Mouse (Mus musculus) neural tube, embryonic 14.5 days (tissue): ENCODE measurements around the gene Olfr536. TPM values are rescaled to one million over a fixed set of nuclear protein-coding genes. Genes with fewer than 3 reads are reported as not detected.
"Not testable (repeated sequence)": the region's sequence is repeated elsewhere in the genome, so short reads cannot be mapped to it uniquely, and the experiment has no call there.

ENCODE experiments used
- ATAC-seq: fragments of 200-750 bp; cut with Nextera tagmentation; 2 replicates; pipeline ENCODE4 v1.8.0; 2017; ENCODE audit warnings: low read depth, mild to moderate bottlenecking, moderate TSS enrichment, moderate library complexity
- H3K27ac ChIP-seq: fragments of 300-500 bp; sonication (generic); 2 replicates; pipeline ENCODE4 v1.5.1; 2014; ENCODE audit warnings: low read depth, mild to moderate bottlenecking, control low read depth, low read length, moderate library complexity, mixed read lengths
- H3K27me3 ChIP-seq: fragments of 300-500 bp; sonication (generic); 2 replicates; pipeline ENCODE4 v1.6.1; 2014; ENCODE audit warnings: low read length; ENCODE audit not compliant: control insufficient read depth, insufficient read depth
- H3K36me3 ChIP-seq: fragments of 300-500 bp; sonication (generic); 2 replicates; pipeline ENCODE4 v1.6.1; 2014; ENCODE audit warnings: low read length, mixed read lengths; ENCODE audit not compliant: control insufficient read depth, insufficient read depth
- H3K4me1 ChIP-seq: fragments of 300-500 bp; sonication (generic); 2 replicates; pipeline ENCODE4 v1.6.1; 2014; ENCODE audit warnings: low read length; ENCODE audit not compliant: control insufficient read depth, insufficient read depth
- H3K4me2 ChIP-seq: fragments of 300-500 bp; sonication (generic); 2 replicates; pipeline ENCODE4 v1.6.1; 2014; ENCODE audit warnings: mild to moderate bottlenecking, low read depth, low read length, control low read depth
- H3K4me3 ChIP-seq: fragments of 300-500 bp; sonication (generic); 2 replicates; pipeline ENCODE4 v1.5.1; 2014; ENCODE audit warnings: low read depth, low read length, control low read depth, mixed read lengths
- H3K9ac ChIP-seq: fragments of 300-500 bp; sonication (generic); replicated peaks from 2 replicates; pipeline ENCODE4 v1.6.1; 2014; ENCODE audit warnings: low read depth, mild to moderate bottlenecking, control low read depth, low read length, mixed read lengths
- H3K9me3 ChIP-seq: fragments of 300-500 bp; sonication (generic); 2 replicates; pipeline ENCODE4 v1.6.1; 2016; ENCODE audit warnings: low read length; ENCODE audit not compliant: control insufficient read depth
- WGBS: fragments of 180-500 bp; shearing (Covaris S2); extraction: QIAGEN DNeasy Blood & Tissue Kit; methylation state at CpG from one replicate; pipeline ENCODE4 v1.1.7; 2014; 5-methylcytosine and 5-hydroxymethylcytosine counted together
- polyA plus RNA-seq: library from polyadenylated mRNA; unstranded; fragments of >200 nt; fragmentation: Nextera tagmentation; extraction: Ambion mirVana; gene quantifications from 2 replicates; pipeline ENCODE4 v1.2.1, GENCODE M21; 2014

Olfr536 gene
- not detected in 2 replicates for polyA plus RNA-seq

DNA sequence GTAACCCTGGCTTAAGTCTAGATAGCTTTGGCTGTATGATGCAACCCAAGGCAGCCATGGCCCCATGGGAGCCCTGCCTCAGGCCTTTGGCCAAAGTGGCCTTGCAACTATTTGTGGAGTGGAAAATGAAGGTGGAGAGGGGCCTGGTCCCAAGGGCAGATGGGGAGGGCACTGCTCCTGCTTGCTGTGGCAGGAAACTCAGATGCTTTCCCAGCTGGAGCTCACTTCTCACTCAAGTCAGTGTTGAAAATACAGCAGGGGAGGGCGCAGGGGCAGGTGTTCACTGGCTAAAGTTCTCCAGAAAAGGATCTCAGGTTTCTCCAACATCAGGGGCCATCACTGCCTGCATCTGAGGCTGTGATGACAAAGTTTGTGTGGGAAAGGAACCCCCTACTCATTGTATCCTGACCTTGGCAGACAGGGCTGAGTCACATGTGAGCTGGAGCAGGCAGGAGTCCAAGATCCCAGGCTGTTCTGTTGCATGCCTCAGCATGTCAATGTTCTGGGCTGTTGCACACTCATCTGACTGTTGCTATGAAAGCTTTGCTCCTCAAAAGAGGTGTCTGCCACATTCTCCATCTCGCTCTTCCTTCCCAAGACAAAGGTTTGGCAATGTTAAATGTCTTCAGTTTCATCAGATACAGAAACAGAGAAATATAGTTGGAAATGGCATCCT, at the start of gene Olfr536:
Gene Olfr536, minus strand, starts transcription at position 51 of the 676 bp plus-strand sequence.
- not testable (repeated sequence) for H3K27ac ChIP-seq, H3K9me3 ChIP-seq, H3K4me2 ChIP-seq, H3K4me3 ChIP-seq, H3K4me1 ChIP-seq, H3K9ac ChIP-seq, ATAC-seq, H3K27me3 ChIP-seq, H3K36me3 ChIP-seq
- 85% methylated on average over 1 of the region's 2 CpGs for WGBS

DNA sequence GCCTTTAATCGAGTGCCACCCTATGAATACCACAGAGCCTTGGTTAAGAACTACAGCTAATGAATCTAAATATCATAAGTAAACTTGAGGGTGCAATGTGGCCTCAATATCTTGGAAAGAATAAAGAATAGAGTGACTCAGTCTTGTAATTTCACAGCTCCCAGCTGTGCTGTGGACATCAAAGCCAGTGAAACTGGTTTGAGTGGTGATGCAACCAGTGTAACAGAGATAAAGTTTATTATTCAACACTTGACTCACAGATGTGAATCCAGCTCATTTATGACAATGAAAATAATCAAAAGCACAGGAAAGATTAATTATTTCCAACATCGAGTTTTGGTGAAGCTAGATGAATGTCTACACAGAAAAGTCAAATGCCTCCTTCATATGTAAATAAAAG, 32.5 kb upstream of the Olfr536 start:
- H3K36me3 ChIP-seq: no peaks in the 10 kb centered on the region
- no peaks in the 10 kb centered on the region for H3K9me3 ChIP-seq
- 82% methylated on average over 2 of the region's 2 CpGs for WGBS
- no peak for ATAC-seq
- no peak overlapping the region for H3K4me3 ChIP-seq
- no peaks in the 10 kb centered on the region for H3K27me3 ChIP-seq
- no peak overlapping the region for H3K27ac ChIP-seq
- no peak overlapping the region for H3K9ac ChIP-seq
- no peaks in the 10 kb centered on the region for H3K4me1 ChIP-seq
- no peak overlapping the region for H3K4me2 ChIP-seq

DNA sequence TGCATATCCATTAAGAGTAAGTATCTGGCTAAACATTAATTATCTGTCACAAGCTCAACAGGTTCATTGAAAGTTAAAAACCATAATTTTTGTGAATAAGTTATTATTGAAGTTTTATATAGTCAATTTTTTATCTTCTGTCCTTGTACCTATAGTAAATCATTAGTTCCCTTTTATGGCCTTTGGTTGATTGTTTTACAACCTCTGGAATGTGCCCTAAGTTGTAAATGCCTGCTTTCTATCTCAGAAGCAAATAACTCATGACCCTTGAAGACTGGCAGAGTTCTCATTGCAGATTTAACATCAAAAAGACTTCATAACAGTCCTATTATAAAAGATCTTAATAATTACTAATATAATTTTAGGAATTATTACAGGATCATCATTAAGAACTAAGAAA, 12.5 kb downstream of the Olfr536 start:
- Histone ChIP-seq H3K9ac (no peak overlapping the region), H3K4me2 (no peak overlapping the region), H3K27ac (no peak overlapping the region), H3K9me3 (no peaks in the 10 kb centered on the region), H3K4me1 (no peaks in the 10 kb centered on the region), H3K27me3 (no peaks in the 10 kb centered on the region), H3K4me3 (no peak overlapping the region), H3K36me3 (no peaks in the 10 kb centered on the region)
- no peak for ATAC-seq

DNA sequence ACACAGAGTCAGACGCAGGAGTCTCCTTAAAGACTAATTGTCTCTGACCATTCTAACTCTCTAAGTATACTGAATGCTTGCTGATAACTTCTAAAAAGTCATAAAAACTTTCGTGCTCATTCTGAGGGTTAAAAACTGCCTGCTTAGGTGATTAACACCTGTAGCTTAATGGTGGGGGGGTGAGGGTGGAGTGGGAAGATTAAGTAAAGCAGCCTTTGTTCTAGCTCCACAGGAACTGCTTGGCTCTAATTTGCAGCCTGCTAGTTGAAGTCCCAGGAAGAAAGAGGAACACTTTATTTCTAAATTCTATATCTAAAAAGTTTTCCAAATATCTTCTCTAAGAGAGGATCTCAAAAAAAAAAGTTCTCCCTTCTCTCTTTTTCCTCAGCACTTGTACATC, 13.0 kb downstream of the Olfr536 start:
- Histone ChIP-seq H3K9me3 (no peaks in the 10 kb centered on the region), H3K36me3 (no peaks in the 10 kb centered on the region), H3K9ac (no peak overlapping the region), H3K4me3 (no peak overlapping the region), H3K27ac (no peak overlapping the region), H3K27me3 (no peaks in the 10 kb centered on the region), H3K4me2 (no peak overlapping the region), H3K4me1 (no peaks in the 10 kb centered on the region)
- 0% methylated on average over 2 of the region's 2 CpGs for WGBS
- no peak for ATAC-seq

DNA sequence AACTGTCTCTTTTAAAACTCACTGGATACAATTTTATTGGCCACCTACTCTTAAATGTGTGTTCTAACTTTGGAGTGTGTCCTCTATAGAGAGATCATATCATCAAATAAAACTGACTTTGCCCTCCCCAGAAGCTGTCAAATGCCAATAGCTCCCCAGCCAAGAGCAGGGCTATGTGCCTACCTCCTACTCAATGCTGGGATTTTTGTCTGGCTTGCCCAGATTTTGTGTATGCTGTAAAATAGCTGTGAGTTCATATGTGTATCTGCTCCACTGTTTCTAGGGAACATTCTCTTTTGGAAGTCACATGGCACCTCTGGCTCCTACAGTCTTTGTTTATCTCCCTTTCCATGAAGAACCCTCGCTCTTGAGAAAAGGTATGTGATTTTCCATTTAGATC, 18.2 kb downstream of the Olfr536 start:
- Histone ChIP-seq H3K4me3 (no peak overlapping the region), H3K9me3 (no peaks in the 10 kb centered on the region), H3K4me1 (no peaks in the 10 kb centered on the region), H3K27ac (no peak overlapping the region), H3K36me3 (no peaks in the 10 kb centered on the region), H3K4me2 (no peak overlapping the region), H3K9ac (no peak overlapping the region), H3K27me3 (no peaks in the 10 kb centered on the region)
- 95% methylated on average over 1 of the region's 1 CpGs for WGBS
- no peak for ATAC-seq

DNA sequence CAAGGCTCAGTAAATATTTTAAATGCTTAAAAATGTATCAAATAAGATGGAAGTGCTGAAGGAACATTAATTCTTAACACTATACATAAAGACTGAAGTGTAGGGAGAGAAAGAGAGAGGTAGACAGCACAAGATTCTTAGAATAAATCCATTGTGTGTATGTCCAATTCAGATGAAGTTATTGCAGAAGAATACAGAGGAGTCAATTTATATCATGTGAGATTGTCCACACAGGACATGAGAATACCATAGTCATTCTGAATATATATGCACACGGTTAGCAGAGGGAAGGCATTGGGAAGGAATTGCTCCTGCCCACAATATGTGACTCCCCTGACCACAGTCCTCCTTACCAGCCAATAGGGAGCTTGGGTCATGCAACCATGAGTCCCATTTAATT, 23.3 kb downstream of the Olfr536 start, which contains the start of gene Olfr535:
Gene Olfr535, plus strand, starts transcription at position 301 of the 400 bp plus-strand sequence.
- no peak for ATAC-seq
- H3K4me2 ChIP-seq: no peak within 1 kb of the TSS
- no peaks in the 10 kb centered on the region for H3K9me3 ChIP-seq
- no peaks in the 10 kb centered on the region for H3K4me1 ChIP-seq
- no peak within 1 kb of the TSS for H3K27ac ChIP-seq
- H3K4me3 ChIP-seq: no peak within 1 kb of the TSS
- H3K36me3 ChIP-seq: no peaks in the 10 kb centered on the region
- H3K9ac ChIP-seq: no peak within 1 kb of the TSS
- WGBS: 96% methylated on average over 1 of the region's 1 CpGs
- no peaks in the 10 kb centered on the region for H3K27me3 ChIP-seq

DNA sequence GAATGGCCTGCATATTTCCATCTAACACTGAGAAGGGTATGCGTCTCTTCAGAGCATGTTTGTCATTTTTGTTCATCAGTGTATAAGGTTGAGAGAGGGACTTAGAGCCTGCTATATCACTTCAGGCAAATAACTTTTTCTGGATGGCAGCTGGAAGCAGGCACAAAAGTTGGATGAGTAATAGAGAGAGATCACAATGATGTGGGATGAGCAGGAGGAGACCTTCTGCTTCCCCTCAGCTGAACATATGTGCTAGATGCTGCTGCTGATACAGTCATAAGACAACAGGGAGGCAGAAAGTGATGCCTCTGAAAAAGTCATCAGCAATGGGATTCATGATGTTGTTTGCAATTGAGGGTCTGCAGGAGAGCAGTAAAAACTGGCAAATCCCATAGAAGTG, 28.5 kb downstream of the Olfr536 start:
- Histone ChIP-seq H3K9ac (no peak overlapping the region), H3K4me3 (no peak overlapping the region), H3K27me3 (no peaks in the 10 kb centered on the region), H3K9me3 (no peaks in the 10 kb centered on the region), H3K4me2 (no peak overlapping the region), H3K4me1 (no peaks in the 10 kb centered on the region), H3K36me3 (no peaks in the 10 kb centered on the region), H3K27ac (no peak overlapping the region)
- ATAC-seq: no peak
- WGBS: 85% methylated on average over 1 of the region's 1 CpGs

DNA sequence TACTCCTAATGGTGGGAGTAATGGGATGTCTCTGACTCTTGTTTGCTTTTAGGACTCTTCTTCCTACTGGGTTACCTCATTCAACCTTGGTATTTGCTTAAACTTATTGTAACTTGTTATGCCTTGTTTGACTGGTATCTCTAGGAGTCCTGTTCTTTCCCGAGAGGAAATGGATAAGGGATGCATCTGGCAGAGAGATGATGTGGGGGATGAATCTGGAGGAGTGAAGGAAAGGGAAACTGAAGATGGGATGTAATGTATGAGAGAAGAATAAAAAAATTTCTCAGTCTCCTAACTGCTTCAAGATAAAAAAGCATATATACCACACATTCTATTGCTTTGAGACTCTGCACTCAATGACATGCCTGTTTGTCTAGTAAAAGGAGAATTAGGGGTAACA, 29.3 kb downstream of the Olfr536 start:
- Histone ChIP-seq H3K4me1 (no peaks in the 10 kb centered on the region), H3K36me3 (no peaks in the 10 kb centered on the region), H3K9me3 (no peaks in the 10 kb centered on the region), H3K4me2 (no peak overlapping the region), H3K9ac (no peak overlapping the region), H3K4me3 (no peak overlapping the region), H3K27me3 (no peaks in the 10 kb centered on the region), H3K27ac (no peak overlapping the region)
- 92% methylated on average over 1 of the region's 1 CpGs for WGBS
- no peak for ATAC-seq

DNA sequence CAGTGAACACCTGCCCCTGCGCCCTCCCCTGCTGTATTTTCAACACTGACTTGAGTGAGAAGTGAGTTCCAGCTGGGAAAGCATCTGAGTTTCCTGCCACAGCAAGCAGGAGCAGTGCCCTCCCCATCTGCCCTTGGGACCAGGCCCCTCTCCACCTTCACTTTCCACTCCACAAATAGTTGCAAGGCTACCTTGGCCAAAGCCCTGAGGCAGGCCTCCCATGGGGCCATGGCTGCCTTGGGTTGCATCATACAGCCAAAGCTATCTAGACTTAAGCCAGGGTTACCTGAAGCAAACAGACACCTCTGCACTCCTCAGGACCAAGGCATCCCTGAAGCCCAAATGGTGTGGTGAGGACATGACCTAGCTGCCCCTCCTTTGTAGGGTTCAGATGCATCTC, 44.1 kb downstream of the Olfr536 start, which contains the start of gene Olfr533:
Gene Olfr533, plus strand, starts transcription at position 301 of the 400 bp plus-strand sequence.
- 60% methylated on average over 1 of the region's 1 CpGs for WGBS

More for the DNA sequence above, 44.1 kb downstream of the Olfr536 start, which contains the start of gene Olfr533:
- H3K9ac ChIP-seq, H3K27ac ChIP-seq, H3K4me2 ChIP-seq, H3K4me1 ChIP-seq, ATAC-seq, H3K27me3 ChIP-seq, H3K36me3 ChIP-seq, H3K4me3 ChIP-seq, H3K9me3 ChIP-seq: not testable (repeated sequence)
